Mouse (Mus musculus): ENCODE measurements around the gene C1ra.
"Not testable (repeated sequence)": the region's sequence is repeated elsewhere in the genome, so short reads cannot be mapped to it uniquely, and the experiment has no call there.

Gene C1ra

GRCm38 (mm10) chr6:124485414-124486144, 26.6 kb upstream of the C1ra start:
- DNase-seq (ENCODE audit: low spot score in 2 of 2): no peak

- no peak for DNase-seq (ENCODE audit: low spot score in 2 of 2)
Measured at GRCm38 (mm10) chr6:124487509-124487908, 24.7 kb upstream of the C1ra start.

GRCm38 (mm10) chr6:124488952-124489351, 23.3 kb upstream of the C1ra start:
- no peak for DNase-seq (ENCODE audit: low spot score in 2 of 2)

- no peak for DNase-seq (ENCODE audit: low spot score in 2 of 2)
Measured at GRCm38 (mm10) chr6:124491427-124491826, 20.8 kb upstream of the C1ra start.

GRCm38 (mm10) chr6:124492842-124493561, 19.2 kb upstream of the C1ra start, which contains the start of gene C1rl:
Gene C1rl (plus strand): TSS chr6:124493113.
- DNase-seq (ENCODE audit: low spot score in 2 of 2): peak; percentile 80 to 84

GRCm38 (mm10) chr6:124493886-124494285, 18.3 kb upstream of the C1ra start:
- peak in 1 of 2 experiments; percentile 38 for DNase-seq (ENCODE audit: low spot score in 2 of 2)

- DNase-seq (ENCODE audit: low spot score in 2 of 2): no peak
Measured at GRCm38 (mm10) chr6:124496054-124496453, 16.2 kb upstream of the C1ra start.

- DNase-seq (ENCODE audit: low spot score in 2 of 2): no peak
Measured at GRCm38 (mm10) chr6:124499914-124500566, 12.2 kb upstream of the C1ra start.

- peak; percentile 52 to 59 for DNase-seq (ENCODE audit: low spot score in 2 of 2)
Measured at GRCm38 (mm10) chr6:124501473-124501872, 10.7 kb upstream of the C1ra start.

GRCm38 (mm10) chr6:124502021-124502420, 10.2 kb upstream of the C1ra start:
- DNase-seq (ENCODE audit: low spot score in 2 of 2): no peak

GRCm38 (mm10) chr6:124505028-124505427, 7.2 kb upstream of the C1ra start:
- DNase-seq (ENCODE audit: low spot score in 2 of 2): peak in 1 of 2 experiments; percentile 20

GRCm38 (mm10) chr6:124506991-124507390, 5.2 kb upstream of the C1ra start:
- no peak for DNase-seq (ENCODE audit: low spot score in 2 of 2)

- no peak for DNase-seq (ENCODE audit: low spot score in 2 of 2)
Measured at GRCm38 (mm10) chr6:124508292-124508691, 3.9 kb upstream of the C1ra start.

GRCm38 (mm10) chr6:124509192-124509591, 3.0 kb upstream of the C1ra start:
- DNase-seq (ENCODE audit: low spot score in 2 of 2): not testable (repeated sequence)

GRCm38 (mm10) chr6:124511936-124512335, 269 bp upstream of the C1ra start:
- DNase-seq (ENCODE audit: low spot score in 2 of 2): no peak

GRCm38 (mm10) chr6:124517733-124518132, 5.5 kb downstream of the C1ra start:
- DNase-seq (ENCODE audit: low spot score in 2 of 2): not testable (repeated sequence)

- DNase-seq (ENCODE audit: low spot score in 2 of 2): not testable (repeated sequence)
Measured at GRCm38 (mm10) chr6:124522082-124522481, 9.9 kb downstream of the C1ra start.

GRCm38 (mm10) chr6:124527881-124528280, 15.7 kb downstream of the C1ra start:
- no peak for DNase-seq (ENCODE audit: low spot score in 2 of 2)

- DNase-seq (ENCODE audit: low spot score in 2 of 2): no peak
Measured at GRCm38 (mm10) chr6:124531077-124531476, 18.9 kb downstream of the C1ra start.

GRCm38 (mm10) chr6:124536125-124536829, 24.1 kb downstream of the C1ra start:
- DNase-seq (ENCODE audit: low spot score in 2 of 2): not testable (repeated sequence)

- not testable (repeated sequence) for DNase-seq (ENCODE audit: low spot score in 2 of 2)
Measured at GRCm38 (mm10) chr6:124541176-124541575, 29.0 kb downstream of the C1ra start.

- peak; percentile 55 to 72 for DNase-seq (ENCODE audit: low spot score in 2 of 2)
Measured at GRCm38 (mm10) chr6:124542284-124542683, 30.1 kb downstream of the C1ra start, which contains the start of gene C1s1. Gene C1s1 (minus strand): TSS chr6:124542359.

Measured in urinary bladder, postnatal 36 days (tissue).